Mouse (Mus musculus): ENCODE measurements around the gene Pithd1.

- no peak for TF ChIP-seq CTCF (IDR thresholded peaks at IDR 0.05)
- TF ChIP-seq EP300 (IDR thresholded peaks at IDR 0.05): no peak
These were observed 2.5 kb downstream of the Pithd1 start for GRCm38 (mm10) chr4:135984556-135984955.

Measured in lung, postnatal 0 days (tissue).